Mouse (Mus musculus) limb, embryonic 10.5 days (tissue): ENCODE results near the gene BC067074. TPM values are rescaled to one million over a fixed set of nuclear protein-coding genes. Genes with fewer than 3 reads are reported as not detected.

Source experiments
- DNase-seq: peaks from one replicate; pipeline ENCODE4 v3.0.0-alpha.2; 2017; ENCODE audit warnings: low spot score
- H3K27ac ChIP-seq: fragments of 300-500 bp; sonication (generic); 2 replicates; pipeline ENCODE4 v1.5.1; 2016; ENCODE audit warnings: mild to moderate bottlenecking
- H3K27me3 ChIP-seq: fragments of 300-500 bp; sonication (generic); 2 replicates; pipeline ENCODE4 v1.6.1; 2016; ENCODE audit warnings: low read depth, mild to moderate bottlenecking; ENCODE audit not compliant: poor library complexity, severe bottlenecking
- H3K36me3 ChIP-seq: fragments of 300-500 bp; sonication (generic); 2 replicates; pipeline ENCODE4 v1.6.1; 2016; ENCODE audit warnings: mild to moderate bottlenecking, moderate library complexity
- H3K4me1 ChIP-seq: fragments of 300-500 bp; sonication (generic); 2 replicates; pipeline ENCODE4 v1.6.1; 2016
- H3K4me3 ChIP-seq: fragments of 300-500 bp; sonication (generic); 2 replicates; pipeline ENCODE4 v1.5.1; 2016; ENCODE audit warnings: mild to moderate bottlenecking, moderate library complexity
- H3K9me3 ChIP-seq: fragments of 300-500 bp; sonication (generic); replicated peaks from 2 replicates; pipeline ENCODE4 v1.6.1; 2016; ENCODE audit warnings: mild to moderate bottlenecking
- WGBS: fragments of 180-500 bp; shearing (Covaris S2); methylation state at CpG from one replicate; pipeline ENCODE4 v1.1.7; 2016; 5-methylcytosine and 5-hydroxymethylcytosine counted together
- polyA plus RNA-seq: library from polyadenylated mRNA; unstranded; fragments of >200 nt; fragmentation: Nextera tagmentation; extraction: Ambion mirVana; gene quantifications from 2 replicates; pipeline ENCODE4 v1.2.1, GENCODE M21; 2016

The BC067074 gene
- polyA plus RNA-seq, 1 experiment from 2014 or later, result 7.5 TPM

GRCm38 (mm10) chr13:113288210-113289197 is 4.5 kb upstream of the BC067074 start:
- WGBS, result 85% methylated on average over 7 of the region's 7 CpGs
- H3K27ac ChIP-seq, result no peak overlapping the region
- DNase-seq, result no peak

GRCm38 (mm10) chr13:113289760-113290159 is 3.2 kb upstream of the BC067074 start:
- H3K36me3 ChIP-seq, result no peaks in the 10 kb centered on the region
- no peak for DNase-seq
- H3K27ac ChIP-seq, result no peak overlapping the region
- H3K4me3 ChIP-seq, result no peak overlapping the region
- peaks cover 18% of the 10 kb centered on the region for H3K4me1 ChIP-seq
- H3K27me3 ChIP-seq, result peaks cover 11% of the 10 kb centered on the region; the same call in 1 of the 2 replicates
- WGBS, result 57% methylated on average over 4 of the region's 4 CpGs
- no peaks in the 10 kb centered on the region for H3K9me3 ChIP-seq

More at GRCm38 (mm10) chr13:113288210-113289197, 4.5 kb upstream of the BC067074 start:
- Histone ChIP-seq H3K4me1 (peaks cover 8% of the 10 kb centered on the region), H3K9me3 (no peaks in the 10 kb centered on the region), H3K27me3 (peaks cover 11% of the 10 kb centered on the region; the same call in 1 of the 2 replicates), H3K36me3 (no peaks in the 10 kb centered on the region), H3K4me3 (no peak overlapping the region)

GRCm38 (mm10) chr13:113292001-113292400 is 958 bp upstream of the BC067074 start:
- peaks cover 18% of the 10 kb centered on the region for H3K4me1 ChIP-seq
- H3K27me3 ChIP-seq, result peaks cover 11% of the 10 kb centered on the region; the same call in 1 of the 2 replicates
- H3K27ac ChIP-seq, result no peak overlapping the region
- no peaks in the 10 kb centered on the region for H3K9me3 ChIP-seq
- H3K36me3 ChIP-seq, result no peaks in the 10 kb centered on the region
- 91% methylated on average over 8 of the region's 8 CpGs for WGBS
- H3K4me3 ChIP-seq, result no peak overlapping the region
- peak; percentile 27 for DNase-seq

- H3K9me3 ChIP-seq, result no peaks in the 10 kb centered on the region
- peaks cover 11% of the 10 kb centered on the region; the same call in 1 of the 2 replicates for H3K27me3 ChIP-seq
- H3K4me1 ChIP-seq, result peaks cover 18% of the 10 kb centered on the region
- H3K36me3 ChIP-seq, result no peaks in the 10 kb centered on the region
- peak overlapping the region; percentile 82 for H3K4me3 ChIP-seq
- 60% methylated on average over 11 of the region's 11 CpGs for WGBS
- DNase-seq, result peak; percentile 33
- peak overlapping the region; percentile 95 for H3K27ac ChIP-seq
Measured at GRCm38 (mm10) chr13:113293707-113294432, 911 bp downstream of the BC067074 start.

GRCm38 (mm10) chr13:113295817-113296485 is 3.0 kb downstream of the BC067074 start:
- H3K36me3 ChIP-seq, result no peaks in the 10 kb centered on the region
- peaks cover 11% of the 10 kb centered on the region; the same call in 1 of the 2 replicates for H3K27me3 ChIP-seq
- 92% methylated on average over 10 of the region's 10 CpGs for WGBS
- peaks cover 18% of the 10 kb centered on the region for H3K4me1 ChIP-seq
- H3K9me3 ChIP-seq, result no peaks in the 10 kb centered on the region
- no peak overlapping the region for H3K4me3 ChIP-seq
- DNase-seq, result peak; percentile 25
- no peak overlapping the region for H3K27ac ChIP-seq

GRCm38 (mm10) chr13:113306581-113306980 is 13.6 kb downstream of the BC067074 start:
- Histone ChIP-seq H3K36me3 (peaks cover 3% of the 10 kb centered on the region; the same call in 1 of the 2 replicates), H3K4me3 (no peak overlapping the region), H3K27me3 (no peaks in the 10 kb centered on the region), H3K27ac (no peak overlapping the region), H3K9me3 (no peaks in the 10 kb centered on the region), H3K4me1 (no peaks in the 10 kb centered on the region)
- WGBS, result 89% methylated on average over 4 of the region's 4 CpGs
- DNase-seq, result no peak

- peaks cover 20% of the 10 kb centered on the region; the same call in 1 of the 2 replicates for H3K36me3 ChIP-seq
- WGBS, result 94% methylated on average over 5 of the region's 5 CpGs
- H3K9me3 ChIP-seq, result no peaks in the 10 kb centered on the region
- DNase-seq, result no peak
- no peak overlapping the region for H3K4me3 ChIP-seq
- H3K4me1 ChIP-seq, result peaks cover 4% of the 10 kb centered on the region; the same call in 1 of the 2 replicates
- H3K27me3 ChIP-seq, result no peaks in the 10 kb centered on the region
- H3K27ac ChIP-seq, result no peak overlapping the region
Measured at GRCm38 (mm10) chr13:113319588-113319987, 26.6 kb downstream of the BC067074 start.

GRCm38 (mm10) chr13:113321972-113322371 is 29.0 kb downstream of the BC067074 start:
- Histone ChIP-seq H3K9me3 (no peaks in the 10 kb centered on the region), H3K27ac (no peak overlapping the region), H3K36me3 (peaks cover 20% of the 10 kb centered on the region; the same call in 1 of the 2 replicates), H3K4me3 (no peak overlapping the region), H3K4me1 (no peaks in the 10 kb centered on the region), H3K27me3 (no peaks in the 10 kb centered on the region)
- DNase-seq, result peak; percentile 70
- 24% methylated on average over 6 of the region's 6 CpGs for WGBS

- no peak overlapping the region for H3K27ac ChIP-seq
- H3K36me3 ChIP-seq, result 0 out of 2 replicates have a peak, but pooled peaks cover 3% of the 10 kb centered on the region
- no peaks in the 10 kb centered on the region for H3K4me1 ChIP-seq
- H3K27me3 ChIP-seq, result no peaks in the 10 kb centered on the region
- DNase-seq, result no peak
- no peaks in the 10 kb centered on the region for H3K9me3 ChIP-seq
- 93% methylated on average over 3 of the region's 3 CpGs for WGBS
- no peak overlapping the region for H3K4me3 ChIP-seq
Measured at GRCm38 (mm10) chr13:113324241-113324640, 31.3 kb downstream of the BC067074 start.

GRCm38 (mm10) chr13:113325678-113326077 is 32.7 kb downstream of the BC067074 start:
- no peaks in the 10 kb centered on the region for H3K4me1 ChIP-seq

GRCm38 (mm10) chr13:113332256-113332655 is 39.3 kb downstream of the BC067074 start:
- Histone ChIP-seq H3K27me3 (no peaks in the 10 kb centered on the region), H3K4me3 (no peak overlapping the region), H3K4me1 (peaks cover 45% of the 10 kb centered on the region), H3K36me3 (peaks cover 10% of the 10 kb centered on the region; the same call in 1 of the 2 replicates), H3K27ac (peak overlapping the region; percentile 70), H3K9me3 (no peaks in the 10 kb centered on the region)
- peak; percentile 43 for DNase-seq
- 32% methylated on average over 7 of the region's 7 CpGs for WGBS

More at GRCm38 (mm10) chr13:113325678-113326077, 32.7 kb downstream of the BC067074 start:
- H3K36me3 ChIP-seq, result peaks cover 11% of the 10 kb centered on the region; the same call in 1 of the 2 replicates
- H3K27ac ChIP-seq, result no peak overlapping the region
- no peak for DNase-seq
- no peak overlapping the region for H3K4me3 ChIP-seq
- H3K9me3 ChIP-seq, result no peaks in the 10 kb centered on the region
- WGBS, result 87% methylated on average over 3 of the region's 3 CpGs
- no peaks in the 10 kb centered on the region for H3K27me3 ChIP-seq

GRCm38 (mm10) chr13:113333374-113333773 is 40.4 kb downstream of the BC067074 start:
- no peak overlapping the region for H3K4me3 ChIP-seq
- DNase-seq, result no peak
- peaks cover 51% of the 10 kb centered on the region for H3K4me1 ChIP-seq
- H3K27ac ChIP-seq, result 0 out of 2 replicates have a peak overlapping the region, but pooled peaks have one; percentile 11
- no peaks in the 10 kb centered on the region for H3K9me3 ChIP-seq
- 92% methylated on average over 6 of the region's 6 CpGs for WGBS
- no peaks in the 10 kb centered on the region for H3K27me3 ChIP-seq
- peaks cover 10% of the 10 kb centered on the region; the same call in 1 of the 2 replicates for H3K36me3 ChIP-seq
